Mouse (Mus musculus): ENCODE measurements around the gene 1700123K08Rik. TPM values are rescaled to one million over a fixed set of nuclear protein-coding genes. Genes with fewer than 3 reads are reported as not detected.
"Not testable (repeated sequence)": the region's sequence is repeated elsewhere in the genome, so short reads cannot be mapped to it uniquely, and the experiment has no call there.

1700123K08Rik gene
- not detected in 2 replicates for polyA plus RNA-seq (2014; fragmentation: Nextera tagmentation; extraction: Ambion mirVana)

- not testable (repeated sequence) for H3K27ac ChIP-seq (ENCODE audit: low read depth, low read length); H3K4me1 ChIP-seq (replicated peaks; ENCODE audit: control insufficient read depth, insufficient read depth, low read length); H3K36me3 ChIP-seq (ENCODE audit: control insufficient read depth, insufficient read depth, low read length); H3K27me3 ChIP-seq (replicated peaks; ENCODE audit: control insufficient read depth, insufficient read depth, low read length); H3K9me3 ChIP-seq (ENCODE audit: control insufficient read depth, low read length); ATAC-seq (replicated peaks; ENCODE audit: low FRiP score); H3K9ac ChIP-seq (ENCODE audit: low read depth, low read length); H3K4me3 ChIP-seq (ENCODE audit: low read depth, low read length); H3K4me2 ChIP-seq; DNase-seq (ENCODE audit: low spot score)
- WGBS, result 70% methylated on average over 2 of the region's 2 CpGs
Measured at GRCm38 (mm10) chr5:138564612-138565011, at the start of gene 1700123K08Rik. Gene 1700123K08Rik, minus strand, starts transcription at chr5:138564712.

GRCm38 (mm10) chr5:138587396-138587795 lies 22.9 kb upstream of the 1700123K08Rik start:
- ATAC-seq (replicated peaks; ENCODE audit: low FRiP score) (no peak), DNase-seq (ENCODE audit: low spot score) (no peak)
- no peak overlapping the region for H3K4me3 ChIP-seq (ENCODE audit: low read depth, low read length)
- no peaks in the 10 kb centered on the region for H3K4me1 ChIP-seq (replicated peaks; ENCODE audit: control insufficient read depth, insufficient read depth, low read length)
- H3K9me3 ChIP-seq (ENCODE audit: control insufficient read depth, low read length), result peaks cover 9% of the 10 kb centered on the region; the same call in 1 of the 2 replicates
- 93% methylated on average over 6 of the region's 6 CpGs for WGBS
- no peak overlapping the region for H3K27ac ChIP-seq (ENCODE audit: low read depth, low read length)
- H3K36me3 ChIP-seq (ENCODE audit: control insufficient read depth, insufficient read depth, low read length), result no peaks in the 10 kb centered on the region
- no peak overlapping the region for H3K4me2 ChIP-seq
- no peak overlapping the region for H3K9ac ChIP-seq (ENCODE audit: low read depth, low read length)
- H3K27me3 ChIP-seq (replicated peaks; ENCODE audit: control insufficient read depth, insufficient read depth, low read length), result no peaks in the 10 kb centered on the region

- ATAC-seq (replicated peaks; ENCODE audit: low FRiP score), result no peak
- Histone ChIP-seq H3K4me3 (ENCODE audit: low read depth, low read length) (no peak overlapping the region), H3K36me3 (ENCODE audit: control insufficient read depth, insufficient read depth, low read length) (no peaks in the 10 kb centered on the region), H3K27ac (ENCODE audit: low read depth, low read length) (no peak overlapping the region), H3K27me3 (replicated peaks; ENCODE audit: control insufficient read depth, insufficient read depth, low read length) (no peaks in the 10 kb centered on the region), H3K4me2 (no peak overlapping the region), H3K9ac (ENCODE audit: low read depth, low read length) (no peak overlapping the region), H3K4me1 (replicated peaks; ENCODE audit: control insufficient read depth, insufficient read depth, low read length) (no peaks in the 10 kb centered on the region), H3K9me3 (ENCODE audit: control insufficient read depth, low read length) (no peaks in the 10 kb centered on the region)
- 51% methylated on average over 4 of the region's 4 CpGs for WGBS
- no peak for DNase-seq (ENCODE audit: low spot score)
Measured at GRCm38 (mm10) chr5:138571623-138572022, 7.1 kb upstream of the 1700123K08Rik start.

- DNase-seq (ENCODE audit: low spot score), result no peak
- Histone ChIP-seq H3K9ac (ENCODE audit: low read depth, low read length) (no peak overlapping the region), H3K4me1 (replicated peaks; ENCODE audit: control insufficient read depth, insufficient read depth, low read length) (no peaks in the 10 kb centered on the region), H3K27me3 (replicated peaks; ENCODE audit: control insufficient read depth, insufficient read depth, low read length) (no peaks in the 10 kb centered on the region), H3K36me3 (ENCODE audit: control insufficient read depth, insufficient read depth, low read length) (no peaks in the 10 kb centered on the region), H3K9me3 (ENCODE audit: control insufficient read depth, low read length) (no peaks in the 10 kb centered on the region), H3K4me3 (ENCODE audit: low read depth, low read length) (no peak overlapping the region), H3K27ac (ENCODE audit: low read depth, low read length) (no peak overlapping the region), H3K4me2 (no peak overlapping the region)
- no peak for ATAC-seq (replicated peaks; ENCODE audit: low FRiP score)
- 43% methylated on average over 1 of the region's 1 CpGs for WGBS
Measured at GRCm38 (mm10) chr5:138552718-138553117, 11.8 kb downstream of the 1700123K08Rik start.

GRCm38 (mm10) chr5:138532491-138532890 lies 32.0 kb downstream of the 1700123K08Rik start:
- Histone ChIP-seq H3K4me1 (replicated peaks; ENCODE audit: control insufficient read depth, insufficient read depth, low read length) (no peaks in the 10 kb centered on the region), H3K9ac (ENCODE audit: low read depth, low read length) (no peak overlapping the region), H3K36me3 (ENCODE audit: control insufficient read depth, insufficient read depth, low read length) (no peaks in the 10 kb centered on the region), H3K4me3 (ENCODE audit: low read depth, low read length) (no peak overlapping the region), H3K9me3 (ENCODE audit: control insufficient read depth, low read length) (no peaks in the 10 kb centered on the region), H3K27me3 (replicated peaks; ENCODE audit: control insufficient read depth, insufficient read depth, low read length) (no peaks in the 10 kb centered on the region), H3K4me2 (no peak overlapping the region), H3K27ac (ENCODE audit: low read depth, low read length) (no peak overlapping the region)
- no peak for DNase-seq (ENCODE audit: low spot score)
- no peak for ATAC-seq (replicated peaks; ENCODE audit: low FRiP score)
- 89% methylated on average over 1 of the region's 1 CpGs for WGBS

Small RNA genes within 50 kb of the gene (microRNA-seq; reads per million reads assigned to microRNA genes)
- not detected for gene Gm24082 (ENCODE audit: borderline number of aligned reads)

Other genes starting within 250 kb of the 1700123K08Rik start
- 0.39 and 0.47 TPM in 2 replicates for gene Pvrig, start 222.8 kb downstream of the 1700123K08Rik start, polyA plus RNA-seq (2014; fragmentation: Nextera tagmentation; extraction: Ambion mirVana)
- gene Zfp157, start 123.2 kb downstream of the 1700123K08Rik start, polyA plus RNA-seq (2014; fragmentation: Nextera tagmentation; extraction: Ambion mirVana), result 16.1 TPM in 2 replicates
- gene Zfp68, start 55.0 kb upstream of the 1700123K08Rik start, polyA plus RNA-seq (2014; fragmentation: Nextera tagmentation; extraction: Ambion mirVana), result 34.5 and 39.1 TPM in 2 replicates
- 8.0 and 8.6 TPM in 2 replicates for gene A430033K04Rik, start 58.1 kb upstream of the 1700123K08Rik start, polyA plus RNA-seq (2014; fragmentation: Nextera tagmentation; extraction: Ambion mirVana)
- 10.3 and 11.1 TPM in 2 replicates for gene Fam20c, start 189.8 kb upstream of the 1700123K08Rik start, polyA plus RNA-seq (2014; fragmentation: Nextera tagmentation; extraction: Ambion mirVana)

All from liver, embryonic 11.5 days (tissue).